Mouse (Mus musculus): Measurements from ENCODE around the gene Uqcrfs1.

DNA sequence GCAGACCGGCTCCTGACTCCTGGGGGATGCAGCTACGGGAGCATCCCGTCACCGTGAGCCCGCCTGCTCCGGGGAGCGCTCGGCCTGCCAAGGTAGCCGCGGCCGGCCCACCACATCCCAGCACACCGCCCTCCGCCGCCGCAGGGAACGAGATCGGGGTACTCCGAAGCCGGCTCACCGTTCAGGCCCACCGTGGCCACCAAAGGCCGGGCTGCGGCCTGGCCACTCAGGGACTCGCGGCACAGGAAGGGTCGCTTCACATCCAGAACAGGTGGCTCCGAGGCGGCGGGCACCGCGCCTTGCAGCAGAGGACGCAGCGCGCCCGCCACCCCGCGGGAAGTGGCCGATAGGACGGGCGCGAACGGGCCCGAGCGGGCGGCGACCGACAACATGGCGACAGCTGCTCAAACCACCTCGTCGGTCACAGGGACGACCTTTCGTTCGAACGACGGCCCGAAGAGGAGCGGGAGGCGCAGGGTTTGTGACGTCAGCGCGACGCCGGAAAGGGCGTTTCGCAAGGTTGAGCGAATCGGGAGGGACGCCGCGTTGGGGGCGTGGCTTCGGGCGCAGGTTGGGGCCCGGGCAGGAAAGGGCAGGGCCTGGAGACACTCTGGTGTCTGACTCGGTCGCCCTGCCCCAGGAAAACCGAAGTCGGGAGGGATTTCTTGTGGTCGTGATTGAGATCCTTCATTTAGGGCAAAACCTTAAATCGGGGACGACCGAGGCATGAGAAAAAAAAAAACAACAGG, at the start of gene Uqcrfs1:
- no peak for TF ChIP-seq CTCF (IDR thresholded peaks at IDR 0.05; ENCODE audit: borderline replicate concordance, insufficient read depth, low read depth, low read length)
- TF ChIP-seq POLR2A (IDR thresholded peaks at IDR 0.05; ENCODE audit: borderline replicate concordance, insufficient read depth, low read length), result peak; percentile 93

All from cerebellum, adult 2 months (tissue).